Mouse (Mus musculus) forebrain, postnatal 0 days (tissue): ENCODE data around the gene Stag1. TPM values are rescaled to one million over a fixed set of nuclear protein-coding genes. Genes with fewer than 3 reads are reported as not detected.
A peak's percentile ranks its signal among the peaks of the same experiment; 100 is the strongest.

Experiments
- ATAC-seq: fragments of 200-750 bp; cut with Nextera tagmentation; 2 replicates; pipeline ENCODE4 v1.8.0; 2017; ENCODE audit warnings: mild to moderate bottlenecking, moderate library complexity
- DNase-seq: peaks from one replicate; pipeline ENCODE4 v3.0.0-alpha.2; 2015
- H3K27ac ChIP-seq: fragments of 300-500 bp; sonication (generic); 2 replicates; pipeline ENCODE4 v1.5.1; 2014; ENCODE audit warnings: low read depth, mild to moderate bottlenecking, antibody characterized with exemption, low read length, moderate library complexity, mixed read lengths
- H3K27me3 ChIP-seq: fragments of 300-500 bp; sonication (generic); 2 replicates; pipeline ENCODE4 v1.6.1; 2014; ENCODE audit warnings: mild to moderate bottlenecking, low read length, mixed read lengths; ENCODE audit not compliant: insufficient read depth
- H3K36me3 ChIP-seq: fragments of 300-500 bp; sonication (generic); 2 replicates; pipeline ENCODE4 v1.6.1; 2014; ENCODE audit warnings: mild to moderate bottlenecking, moderate library complexity; ENCODE audit not compliant: insufficient read depth
- H3K4me1 ChIP-seq: fragments of 300-500 bp; sonication (generic); 2 replicates; pipeline ENCODE4 v1.6.1; 2014; ENCODE audit warnings: antibody characterized with exemption; ENCODE audit not compliant: insufficient read depth
- H3K4me2 ChIP-seq: fragments of 300-500 bp; sonication (generic); 2 replicates; pipeline ENCODE4 v1.6.1; 2014; ENCODE audit warnings: low read depth, mild to moderate bottlenecking, moderate library complexity
- H3K4me3 ChIP-seq: fragments of 300-500 bp; sonication (generic); 2 replicates; pipeline ENCODE4 v1.5.1; 2014; ENCODE audit warnings: low read depth, low read length, mixed read lengths
- H3K9ac ChIP-seq: fragments of 300-500 bp; sonication (generic); 2 replicates; pipeline ENCODE4 v1.6.1; 2014; ENCODE audit warnings: mild to moderate bottlenecking
- H3K9me3 ChIP-seq: fragments of 300-500 bp; sonication (generic); 2 replicates; pipeline ENCODE4 v1.6.1; 2016; ENCODE audit warnings: low read length
- CTCF ChIP-seq: sonication (generic); IDR thresholded peaks from 2 replicates; pipeline ENCODE4 v1.5.1; 2016; ENCODE audit warnings: antibody characterized with exemption, control low read depth, low read depth
- WGBS: fragments of 180-500 bp; shearing (Covaris S2); extraction: QIAGEN DNeasy Blood & Tissue Kit; methylation state at CpG from one replicate; pipeline ENCODE4 v1.1.7; 2014; 5-methylcytosine and 5-hydroxymethylcytosine counted together
- polyA plus RNA-seq: library from polyadenylated mRNA; unstranded; fragments of >200 nt; fragmentation: Nextera tagmentation; extraction: Ambion mirVana; gene quantifications from 2 replicates; pipeline ENCODE4 v1.2.1, GENCODE M21; 2015
- total RNA-seq: library from RNA; depleted of rRNA; stranded (reverse); fragments of >200 nt; gene quantifications from 2 replicates; pipeline ENCODE4 v1.2.3, GENCODE M21; 2014

Stag1 gene
- total and polyA plus RNA-seq, 2 experiments from 2014 or later: 22.4 to 65.1 TPM

GRCm38 (mm10) chr9:100602130-100602529 lies 4.5 kb downstream of the Stag1 start:
- H3K4me3 ChIP-seq: no peak overlapping the region
- no peak overlapping the region for H3K27ac ChIP-seq
- no peak overlapping the region for H3K4me2 ChIP-seq
- H3K4me1 ChIP-seq: 0 out of 2 replicates have a peak, but pooled peaks cover 9% of the 10 kb centered on the region
- ATAC-seq: no peak
- no peak for DNase-seq
- no peak overlapping the region for H3K9ac ChIP-seq
- no peaks in the 10 kb centered on the region for H3K9me3 ChIP-seq
- no peaks in the 10 kb centered on the region for H3K27me3 ChIP-seq
- WGBS: 97% methylated on average over 1 of the region's 1 CpGs
- no peak for TF ChIP-seq CTCF
- H3K36me3 ChIP-seq: no peaks in the 10 kb centered on the region

GRCm38 (mm10) chr9:100603156-100603555 lies 5.6 kb downstream of the Stag1 start:
- H3K4me1 ChIP-seq: 0 out of 2 replicates have a peak, but pooled peaks cover 9% of the 10 kb centered on the region
- H3K9me3 ChIP-seq: no peaks in the 10 kb centered on the region
- H3K27ac ChIP-seq: no peak overlapping the region
- DNase-seq (no peak), ATAC-seq (no peak)
- H3K36me3 ChIP-seq: no peaks in the 10 kb centered on the region
- no peak for TF ChIP-seq CTCF
- no peak overlapping the region for H3K9ac ChIP-seq
- H3K27me3 ChIP-seq: no peaks in the 10 kb centered on the region
- no peak overlapping the region for H3K4me2 ChIP-seq
- no peak overlapping the region for H3K4me3 ChIP-seq
- 57% methylated on average over 5 of the region's 5 CpGs for WGBS

GRCm38 (mm10) chr9:100605522-100605921 lies 7.9 kb downstream of the Stag1 start:
- WGBS: 92% methylated on average over 1 of the region's 1 CpGs

GRCm38 (mm10) chr9:100605985-100606554 lies 8.5 kb downstream of the Stag1 start:
- TF ChIP-seq CTCF: no peak
- no peak overlapping the region for H3K4me2 ChIP-seq
- no peaks in the 10 kb centered on the region for H3K36me3 ChIP-seq
- H3K4me3 ChIP-seq: no peak overlapping the region
- WGBS: 23% methylated on average over 7 of the region's 7 CpGs
- H3K4me1 ChIP-seq: no peaks in the 10 kb centered on the region
- DNase-seq (peak; percentile 70), ATAC-seq (peak; percentile 59)
- H3K27ac ChIP-seq: no peak overlapping the region
- no peaks in the 10 kb centered on the region for H3K9me3 ChIP-seq
- no peak overlapping the region for H3K9ac ChIP-seq
- H3K27me3 ChIP-seq: no peaks in the 10 kb centered on the region

More at GRCm38 (mm10) chr9:100605522-100605921, 7.9 kb downstream of the Stag1 start:
- H3K9me3 ChIP-seq: no peaks in the 10 kb centered on the region
- no peaks in the 10 kb centered on the region for H3K27me3 ChIP-seq
- H3K27ac ChIP-seq: no peak overlapping the region
- DNase-seq: no peak
- no peaks in the 10 kb centered on the region for H3K36me3 ChIP-seq
- no peak overlapping the region for H3K9ac ChIP-seq
- ATAC-seq: no peak
- no peak for TF ChIP-seq CTCF
- no peaks in the 10 kb centered on the region for H3K4me1 ChIP-seq
- H3K4me3 ChIP-seq: no peak overlapping the region
- H3K4me2 ChIP-seq: no peak overlapping the region

- Histone ChIP-seq H3K27ac (no peak overlapping the region), H3K4me1 (no peaks in the 10 kb centered on the region), H3K27me3 (no peaks in the 10 kb centered on the region), H3K4me3 (no peak overlapping the region), H3K9ac (no peak overlapping the region), H3K9me3 (no peaks in the 10 kb centered on the region), H3K36me3 (no peaks in the 10 kb centered on the region), H3K4me2 (no peak overlapping the region)
- WGBS: 24% methylated on average over 3 of the region's 3 CpGs
- DNase-seq (no peak), ATAC-seq (no peak)
- no peak for TF ChIP-seq CTCF
These were observed 16.0 kb downstream of the Stag1 start for GRCm38 (mm10) chr9:100613501-100614071.

- no peaks in the 10 kb centered on the region for H3K27me3 ChIP-seq
- no peak overlapping the region for H3K27ac ChIP-seq
- H3K9me3 ChIP-seq: no peaks in the 10 kb centered on the region
- 7% methylated on average over 11 of the region's 11 CpGs for WGBS
- peak; percentile 48; the same call in 1 of the 2 replicates for ATAC-seq
- no peak overlapping the region for H3K4me2 ChIP-seq
- no peaks in the 10 kb centered on the region for H3K36me3 ChIP-seq
- DNase-seq: peak; percentile 63
- no peak overlapping the region for H3K9ac ChIP-seq
- H3K4me3 ChIP-seq: no peak overlapping the region
- no peaks in the 10 kb centered on the region for H3K4me1 ChIP-seq
- TF ChIP-seq CTCF: no peak
These were observed 19.3 kb downstream of the Stag1 start for GRCm38 (mm10) chr9:100616947-100617346.

GRCm38 (mm10) chr9:100626258-100626657 lies 28.7 kb downstream of the Stag1 start:
- WGBS: 81% methylated on average over 2 of the region's 2 CpGs
- no peak for DNase-seq
- no peak for TF ChIP-seq CTCF
- Histone ChIP-seq H3K4me1 (no peaks in the 10 kb centered on the region), H3K36me3 (no peaks in the 10 kb centered on the region), H3K4me3 (no peak overlapping the region), H3K27ac (no peak overlapping the region), H3K27me3 (no peaks in the 10 kb centered on the region), H3K9me3 (no peaks in the 10 kb centered on the region), H3K4me2 (no peak overlapping the region), H3K9ac (no peak overlapping the region)
- ATAC-seq: no peak
